Mouse (Mus musculus) heart, adult 2 months (tissue): ENCODE measurements around the gene Ascl4. TPM values are rescaled to one million over a fixed set of nuclear protein-coding genes. Genes with fewer than 3 reads are reported as not detected.

Experiments
- DNase-seq, 2 experiments: peaks; one replicate each; pipeline ENCODE4 v3.0.0; 2021
- H3K27ac ChIP-seq: fragments of 200-600 bp; 2 replicates; pipeline ENCODE4 v1.8.1; 2022
- H3K27me3 ChIP-seq: fragments of 200-500 bp; 2 replicates; pipeline ENCODE4 v1.6.1; 2012; ENCODE audit warnings: mild to moderate bottlenecking, low read length, inconsistent platforms, mixed read lengths; ENCODE audit not compliant: control insufficient read depth, insufficient read depth
- H3K36me3 ChIP-seq: fragments of 200-500 bp; 2 replicates; pipeline ENCODE4 v1.6.1; 2012; ENCODE audit warnings: low read length, inconsistent platforms; ENCODE audit not compliant: control insufficient read depth, insufficient read depth
- H3K4me1 ChIP-seq: fragments of 200-500 bp; 2 replicates; pipeline ENCODE4 v1.6.1; 2011; ENCODE audit warnings: low read length; ENCODE audit not compliant: control insufficient read depth, insufficient read depth
- H3K4me3 ChIP-seq: fragments of 200-600 bp; 2 replicates; pipeline ENCODE4 v1.8.1; 2022
- H3K79me2 ChIP-seq: fragments of 200-500 bp; replicated peaks from 2 replicates; pipeline ENCODE4 v1.6.1; 2012; ENCODE audit warnings: mild to moderate bottlenecking, inconsistent platforms, low read length, moderate library complexity, mixed read lengths; ENCODE audit not compliant: control insufficient read depth, insufficient read depth
- H3K9ac ChIP-seq: fragments of 200-500 bp; 2 replicates; pipeline ENCODE4 v1.6.1; 2012; ENCODE audit warnings: low read depth, mild to moderate bottlenecking, control low read depth, inconsistent platforms, low read length, mixed read lengths
- CTCF ChIP-seq: fragments of 200-600 bp; IDR thresholded peaks from 2 replicates; pipeline ENCODE4 v1.8.1; 2022; ENCODE audit warnings: antibody characterized with exemption, mild to moderate bottlenecking, moderate library complexity
- EP300 ChIP-seq: fragments of 200-500 bp; IDR thresholded peaks from 2 replicates; pipeline ENCODE4 v1.6.1; 2011; ENCODE audit warnings: low read depth, low read length, control low read depth; ENCODE audit not compliant: insufficient read depth
- POLR2A ChIP-seq: fragments of 200-500 bp; IDR thresholded peaks from 2 replicates; pipeline ENCODE4 v1.6.1; 2011; ENCODE audit warnings: mild to moderate bottlenecking, low read depth, low read length, control low read depth; ENCODE audit not compliant: insufficient read depth
- WGBS: fragments of 180-500 bp; shearing (Covaris S2); methylation state at CpG from one replicate; pipeline ENCODE4 v1.1.7; 2018; 5-methylcytosine and 5-hydroxymethylcytosine counted together
- intact Hi-C: fragments of 180-260 bp; cut with DNase I; formaldehyde crosslinking; loops from one replicate; pipeline ENCODE4 v1.15.1; 2025
- polyA plus RNA-seq: library from polyadenylated mRNA; depleted of rRNA; stranded (reverse); fragments of >200 nt; gene quantifications from 2 replicates; pipeline ENCODE4 v1.2.3, GENCODE M21; 2012
- total RNA-seq, 2 experiments: library from RNA; stranded (reverse); gene quantifications; 2 replicates each; pipeline ENCODE4 v1.2.3; 2021

Gene Ascl4
- total and polyA plus RNA-seq, 3 experiments = not detected

- H3K9ac ChIP-seq = no peak overlapping the region
- no peaks in the 10 kb centered on the region for H3K4me1 ChIP-seq
- no peaks in the 10 kb centered on the region for H3K27me3 ChIP-seq
- DNase-seq = no peak
- TF ChIP-seq CTCF (no peak), EP300 (no peak), POLR2A (no peak)
- peaks cover 17% of the 10 kb centered on the region for H3K36me3 ChIP-seq
- intact Hi-C loops = loop anchor here (10.0 kb wide), 1 partner anchor 750 kb away; the partner anchor contains the start of genes Hsp90b1 and Ttc41
- H3K4me3 ChIP-seq = no peak overlapping the region
- H3K27ac ChIP-seq = no peak overlapping the region
- H3K79me2 ChIP-seq = peaks cover 1% of the 10 kb centered on the region
- WGBS = 64% methylated on average over 2 of the region's 2 CpGs
Observed at GRCm38 (mm10) chr10:85954429-85954828, 26.9 kb downstream of the Ascl4 start.

- no peak for DNase-seq
- TF ChIP-seq EP300 = no peak
- Histone ChIP-seq H3K27ac (peak overlapping the region; percentile 85), H3K9ac (peak overlapping the region; percentile 98), H3K36me3 (peaks cover 17% of the 10 kb centered on the region), H3K27me3 (no peaks in the 10 kb centered on the region), H3K4me1 (no peaks in the 10 kb centered on the region), H3K79me2 (peaks cover 1% of the 10 kb centered on the region), H3K4me3 (peak overlapping the region; percentile 69)
- 1% methylated on average over 20 of the region's 20 CpGs for WGBS
- intact Hi-C loops = loop anchor here (2.0 to 10.0 kb wide), 2 partner anchors 40 to 748 kb away; partner anchors contain the start of genes Hsp90b1, Prdm4 and Ttc41
Observed at GRCm38 (mm10) chr10:85956871-85957419, 29.5 kb downstream of the Ascl4 start.

GRCm38 (mm10) chr10:85957464-85957950 lies 30.0 kb downstream of the Ascl4 start, which contains the start of gene Rtcb:
Rtcb (minus strand) TSS chr10:85957823.
- Histone ChIP-seq H3K79me2 (peaks cover 1% of the 10 kb centered on the region), H3K36me3 (peaks cover 16% of the 10 kb centered on the region), H3K27me3 (no peaks in the 10 kb centered on the region), H3K4me1 (no peaks in the 10 kb centered on the region), H3K9ac (peak within 1 kb of the TSS; percentile 98), H3K27ac (peak within 1 kb of the TSS; percentile 85), H3K4me3 (peak within 1 kb of the TSS; percentile 69)
- DNase-seq = peak; percentile 96 to 98
- intact Hi-C loops = loop anchor here (2.0 to 10.0 kb wide), 2 partner anchors 41 to 747 kb away; partner anchors contain the start of genes Hsp90b1, Prdm4 and Ttc41
- TF ChIP-seq POLR2A (peak; percentile 82), CTCF (no peak)
- under 1% methylated on average over 38 of the region's 38 CpGs for WGBS

DNA sequence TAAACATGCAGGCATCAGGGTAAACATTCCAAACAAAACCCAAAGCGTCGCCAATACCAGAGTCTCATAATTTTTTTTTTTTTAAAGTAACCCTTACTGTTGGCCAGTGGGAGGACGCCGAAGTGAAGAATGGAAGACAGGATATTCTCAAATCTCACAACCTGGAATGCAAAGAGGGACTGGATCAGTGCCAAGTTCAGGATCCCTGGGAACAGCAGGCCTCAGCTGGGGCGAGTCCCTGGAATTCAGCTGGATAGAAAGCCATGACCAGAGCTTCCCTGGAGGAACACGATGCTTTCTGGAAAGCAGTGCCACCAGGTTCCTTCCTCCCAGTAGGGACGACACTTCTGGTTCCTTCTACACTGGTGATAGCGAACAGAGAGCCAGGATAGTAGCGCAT lies 35.4 kb downstream of the Ascl4 start:
- no peak for TF ChIP-seq CTCF
- TF ChIP-seq POLR2A = no peak
- TF ChIP-seq EP300 = no peak
- DNase-seq = no peak
- Histone ChIP-seq H3K79me2 (no peaks in the 10 kb centered on the region), H3K27ac (no peak overlapping the region), H3K27me3 (no peaks in the 10 kb centered on the region), H3K36me3 (no peaks in the 10 kb centered on the region), H3K4me1 (no peaks in the 10 kb centered on the region), H3K4me3 (no peak overlapping the region), H3K9ac (no peak overlapping the region)
- intact Hi-C loops = no loop called here
- WGBS = 33% methylated on average over 9 of the region's 9 CpGs

GRCm38 (mm10) chr10:85964316-85964715 lies 36.8 kb downstream of the Ascl4 start:
- DNase-seq = no peak
- Histone ChIP-seq H3K79me2 (no peaks in the 10 kb centered on the region), H3K4me1 (no peaks in the 10 kb centered on the region), H3K9ac (no peak overlapping the region), H3K4me3 (no peak overlapping the region), H3K27ac (no peak overlapping the region), H3K27me3 (no peaks in the 10 kb centered on the region), H3K36me3 (no peaks in the 10 kb centered on the region)
- TF ChIP-seq POLR2A (no peak), EP300 (no peak), CTCF (no peak)
- intact Hi-C loops = no loop called here
- 83% methylated on average over 7 of the region's 7 CpGs for WGBS

GRCm38 (mm10) chr10:85966476-85966875 lies 39.0 kb downstream of the Ascl4 start:
- Histone ChIP-seq H3K4me1 (no peaks in the 10 kb centered on the region), H3K4me3 (no peak overlapping the region), H3K9ac (no peak overlapping the region), H3K27ac (no peak overlapping the region), H3K36me3 (no peaks in the 10 kb centered on the region), H3K27me3 (no peaks in the 10 kb centered on the region), H3K79me2 (no peaks in the 10 kb centered on the region)
- WGBS = 58% methylated on average over 2 of the region's 2 CpGs
- TF ChIP-seq POLR2A (no peak), CTCF (no peak), EP300 (no peak)
- intact Hi-C loops = loop anchor here (5.0 kb wide), 1 partner anchor 331 kb away; no protein-coding TSS in a partner anchor
- DNase-seq = no peak
